Comparison of ENCODE assay signal across 14 mouse cellular contexts in the genomic region with DNA sequence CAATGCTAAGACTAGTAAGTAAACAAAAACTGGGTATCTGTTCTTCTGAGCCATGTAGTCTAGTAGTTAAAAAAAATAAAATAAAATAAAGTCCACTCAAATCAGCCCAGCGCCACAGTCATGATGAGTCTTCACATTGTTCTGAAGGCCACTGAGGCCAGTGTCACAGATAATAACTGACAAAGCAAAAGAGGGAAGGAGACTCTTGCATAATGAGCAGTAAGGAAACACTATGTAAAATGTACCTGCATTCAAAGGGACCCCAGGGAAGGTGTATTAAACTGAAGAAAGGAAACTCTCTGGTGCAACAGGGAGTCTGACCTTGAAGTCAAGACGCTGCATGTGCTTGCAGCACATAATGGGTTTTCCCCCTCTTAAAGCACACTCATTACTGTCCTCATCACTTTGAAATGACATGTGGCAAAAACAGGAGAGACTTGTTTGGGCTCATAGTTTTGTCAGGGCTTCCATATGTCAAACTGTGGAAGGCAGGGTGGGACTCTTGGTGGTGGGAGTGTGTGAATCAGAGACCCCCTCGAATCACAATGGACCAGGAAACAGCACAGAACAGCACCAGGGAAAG.
"Had no signal": no experiment of that assay in that cellular context is flagged by ENCODE, and none has a peak within 500 bp of the region (broad histone marks: within the 10 kb centered on the region; RNA-seq: fewer than 3 reads in every experiment).

No protein-coding gene starts in this region.

- H3K9ac ChIP-seq: limb, embryonic 12.5 days; liver, embryonic 13.5 days; liver, postnatal 0 days; lung, embryonic 15.5 days; midbrain, embryonic 12.5 days; stomach, embryonic 15.5 days had no signal

- H3K27ac ChIP-seq: liver, embryonic 13.5 days; lung, embryonic 15.5 days; midbrain, embryonic 12.5 days; stomach, embryonic 15.5 days had no signal

- H3K4me3 ChIP-seq: limb, embryonic 12.5 days; liver, embryonic 13.5 days; lung, embryonic 15.5 days; midbrain, embryonic 12.5 days; stomach, embryonic 15.5 days had no signal

- DNase-seq: kidney, postnatal 10 days; liver; liver, embryonic 13.5 days; liver, postnatal 0 days; lung, postnatal 36 days; right cerebral cortex, postnatal 14 days; thymus, adult 2 months; thymus, postnatal 36 days had no signal

- H3K9me3 ChIP-seq: limb, embryonic 12.5 days; liver, embryonic 13.5 days; lung, embryonic 15.5 days; megakaryocyte, embryonic 14.5 days; midbrain, embryonic 12.5 days; stomach, embryonic 15.5 days had no signal

- H3K27me3 ChIP-seq: limb, embryonic 12.5 days; liver, embryonic 13.5 days; lung, embryonic 15.5 days; megakaryocyte, embryonic 14.5 days; midbrain, embryonic 12.5 days; stomach, embryonic 15.5 days had no signal

- H3K4me2 ChIP-seq: limb, embryonic 12.5 days; liver, embryonic 13.5 days; lung, embryonic 15.5 days; midbrain, embryonic 12.5 days; stomach, embryonic 15.5 days had no signal

- H3K36me3 ChIP-seq: limb, embryonic 12.5 days; liver, embryonic 13.5 days; lung, embryonic 15.5 days; midbrain, embryonic 12.5 days; stomach, embryonic 15.5 days had no signal

- ATAC-seq: liver, postnatal 0 days; midbrain, embryonic 16.5 days had no signal

- H3K4me1 ChIP-seq: liver, embryonic 13.5 days; lung, embryonic 15.5 days; stomach, embryonic 15.5 days had no signal
